Mouse (Mus musculus) G1E (cell line): ENCODE data around the gene Masp1. TPM values are rescaled to one million over a fixed set of nuclear protein-coding genes. Genes with fewer than 3 reads are reported as not detected.

Source experiments
- ATAC-seq: 2 replicates; pipeline ENCODE4 v1.8.0; 2016; ENCODE audit warnings: mild to moderate bottlenecking; ENCODE audit not compliant: insufficient number of reproducible peaks, poor library complexity, low FRiP score, severe bottlenecking; ENCODE audit errors: extremely low read depth
- DNase-seq: peaks from one replicate; pipeline ENCODE4 v3.0.0; 2012; ENCODE audit warnings: low spot score
- H3K27me3 ChIP-seq: 2 replicates; pipeline ENCODE4 v1.6.1; 2012; ENCODE audit warnings: mild to moderate bottlenecking, low read length, inconsistent platforms; ENCODE audit not compliant: insufficient read depth
- H3K36me3 ChIP-seq: replicated peaks from 2 replicates; pipeline ENCODE3; 2012; ENCODE audit warnings: mild to moderate bottlenecking, inconsistent platforms
- H3K4me1 ChIP-seq: 2 replicates; pipeline ENCODE4 v1.6.1; 2012; ENCODE audit warnings: low read depth, low read length, inconsistent platforms, mixed read lengths; ENCODE audit not compliant: insufficient read depth
- H3K4me3 ChIP-seq: 2 replicates; pipeline ENCODE4 v1.5.1; 2012; ENCODE audit warnings: low read depth, mild to moderate bottlenecking, inconsistent platforms, low read length, moderate library complexity, mixed read lengths
- H3K9me3 ChIP-seq: replicated peaks from 2 replicates; pipeline ENCODE4 v1.6.1; 2012; ENCODE audit warnings: inconsistent platforms
- CTCF ChIP-seq: IDR thresholded peaks from 2 replicates; pipeline ENCODE4 v1.5.1; 2012; ENCODE audit warnings: low read depth, low read length, inconsistent platforms, mixed read lengths
- GATA1 ChIP-seq: IDR thresholded peaks from 2 replicates; pipeline ENCODE4 v1.6.1; 2012; ENCODE audit warnings: borderline replicate concordance, low read length, inconsistent platforms, mixed read lengths
- GATA2 ChIP-seq: IDR thresholded peaks from 2 replicates; pipeline ENCODE4 v1.6.1; 2012; ENCODE audit warnings: low read depth, low read length, inconsistent platforms, borderline replicate concordance
- POLR2AphosphoS5 ChIP-seq: IDR thresholded peaks from 2 replicates; pipeline ENCODE4 v1.6.1; 2012; ENCODE audit warnings: low read depth, low read length, inconsistent platforms; ENCODE audit not compliant: insufficient replicate concordance
- TAL1 ChIP-seq: conservative IDR thresholded peaks from 2 replicates; pipeline ENCODE4 v1.6.1; 2012; ENCODE audit warnings: low read depth, low read length, inconsistent platforms, mixed read lengths
- polyA plus RNA-seq: library from polyadenylated mRNA; stranded (reverse); fragments of >175 nt; gene quantifications from 2 replicates; pipeline ENCODE4 v1.2.3, GENCODE M21; 2012
- total RNA-seq, 2 experiments: library from RNA; stranded (forward) in 1 of 2; stranded (reverse) in 1 of 2; fragments of 200-1000 nt in 1 of 2; fragments of >200 nt in 1 of 2; fragmentation: Nextera tagmentation in 1 of 2; gene quantifications; 2 replicates each; pipeline ENCODE4 v1.2.3; 2014 to 2017

Gene Masp1
- total and polyA plus RNA-seq, 3 experiments, result 0.27 TPM; not detected in 2

DNA sequence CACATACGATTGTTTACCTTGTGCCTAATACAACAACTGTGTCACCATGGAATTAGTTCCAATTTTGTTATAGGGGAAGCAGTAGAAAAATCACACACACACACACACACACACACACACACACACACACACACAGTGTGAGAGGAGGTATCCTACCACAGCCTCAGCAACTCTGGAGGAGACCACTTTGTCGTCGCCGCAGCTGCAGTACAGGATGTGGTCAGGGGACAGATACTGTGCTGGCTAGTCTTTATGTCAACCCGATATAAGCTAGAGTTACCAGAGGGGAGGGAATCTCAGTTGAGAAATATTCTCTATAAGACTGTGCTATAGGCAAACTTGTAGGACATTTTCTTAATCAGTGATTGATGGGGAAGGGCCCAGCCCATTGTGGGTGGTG, 63.3 kb downstream of the Masp1 start:
- no peak overlapping the region for H3K4me3 ChIP-seq
- TF ChIP-seq GATA2 (no peak), GATA1 (no peak), CTCF (no peak), TAL1 (no peak), POLR2AphosphoS5 (no peak)
- 0 out of 2 replicates have a peak, but pooled peaks cover 5% of the 10 kb centered on the region for H3K9me3 ChIP-seq
- H3K27me3 ChIP-seq, result no peaks in the 10 kb centered on the region
- no peaks in the 10 kb centered on the region for H3K4me1 ChIP-seq
- H3K36me3 ChIP-seq, result no peaks in the 10 kb centered on the region
- no peak for ATAC-seq
- no peak for DNase-seq

GRCm38 (mm10) chr16:23456534-23456933, 64.1 kb downstream of the Masp1 start:
- Histone ChIP-seq H3K27me3 (no peaks in the 10 kb centered on the region), H3K4me3 (no peak overlapping the region), H3K4me1 (no peaks in the 10 kb centered on the region), H3K9me3 (0 out of 2 replicates have a peak, but pooled peaks cover 5% of the 10 kb centered on the region), H3K36me3 (no peaks in the 10 kb centered on the region)
- TF ChIP-seq CTCF (no peak), TAL1 (no peak), GATA1 (no peak), GATA2 (no peak), POLR2AphosphoS5 (no peak)
- ATAC-seq (no peak), DNase-seq (no peak)

DNA sequence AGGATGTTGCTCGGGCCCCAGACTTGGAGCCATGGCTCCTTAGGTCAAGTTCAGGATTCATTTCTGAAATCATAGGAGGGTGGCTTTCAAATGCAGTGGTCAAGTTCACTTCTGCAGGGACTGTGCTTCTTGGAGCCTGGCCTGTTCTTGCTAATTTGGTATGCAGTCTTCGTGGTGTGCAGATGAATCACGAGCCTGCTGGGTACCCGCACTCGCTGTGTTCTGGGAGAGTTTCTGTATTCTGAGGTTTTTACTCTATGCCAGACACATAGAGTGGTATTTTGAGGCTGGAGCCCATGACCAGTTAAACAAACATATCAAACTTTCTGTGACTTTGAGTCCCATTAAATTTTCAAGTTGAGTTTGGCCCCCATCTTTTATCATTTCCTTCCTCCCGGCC, 66.2 kb downstream of the Masp1 start:
- TF ChIP-seq TAL1, result no peak
- TF ChIP-seq POLR2AphosphoS5, result no peak
- no peak for TF ChIP-seq GATA2
- no peak for TF ChIP-seq GATA1
- TF ChIP-seq CTCF, result no peak

DNA sequence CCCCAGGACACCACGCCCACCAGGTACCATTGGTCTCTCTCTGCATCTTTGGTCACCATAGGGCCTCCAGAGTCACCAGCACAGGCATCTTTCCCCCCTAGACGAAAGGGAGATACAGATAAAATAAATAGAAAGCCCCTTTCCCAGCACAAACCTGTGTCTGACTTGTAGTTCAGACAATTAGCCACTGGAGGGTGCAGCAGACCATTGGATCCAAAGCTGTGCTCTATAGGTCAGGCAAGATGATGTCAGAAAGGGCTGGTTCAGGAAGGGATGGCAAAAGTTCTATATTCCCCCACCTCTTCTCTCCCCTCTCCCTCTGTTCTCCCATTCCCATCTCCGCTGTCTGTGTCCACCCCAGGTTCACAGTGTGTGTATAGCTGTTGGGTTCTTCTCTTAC, 68.1 kb downstream of the Masp1 start:
- no peak for ATAC-seq
- Histone ChIP-seq H3K27me3 (no peaks in the 10 kb centered on the region), H3K4me1 (no peaks in the 10 kb centered on the region), H3K36me3 (no peaks in the 10 kb centered on the region), H3K4me3 (no peak overlapping the region), H3K9me3 (no peaks in the 10 kb centered on the region)
- TF ChIP-seq CTCF, result peak; percentile 9; the same call in 1 of the 2 replicates
- TF ChIP-seq GATA2, result no peak
- no peak for TF ChIP-seq GATA1
- no peak for DNase-seq

More for the DNA sequence above, 66.2 kb downstream of the Masp1 start:
- Histone ChIP-seq H3K9me3 (0 out of 2 replicates have a peak, but pooled peaks cover 5% of the 10 kb centered on the region), H3K4me1 (no peaks in the 10 kb centered on the region), H3K4me3 (no peak overlapping the region), H3K27me3 (no peaks in the 10 kb centered on the region), H3K36me3 (no peaks in the 10 kb centered on the region)
- ATAC-seq (no peak), DNase-seq (no peak)

DNA sequence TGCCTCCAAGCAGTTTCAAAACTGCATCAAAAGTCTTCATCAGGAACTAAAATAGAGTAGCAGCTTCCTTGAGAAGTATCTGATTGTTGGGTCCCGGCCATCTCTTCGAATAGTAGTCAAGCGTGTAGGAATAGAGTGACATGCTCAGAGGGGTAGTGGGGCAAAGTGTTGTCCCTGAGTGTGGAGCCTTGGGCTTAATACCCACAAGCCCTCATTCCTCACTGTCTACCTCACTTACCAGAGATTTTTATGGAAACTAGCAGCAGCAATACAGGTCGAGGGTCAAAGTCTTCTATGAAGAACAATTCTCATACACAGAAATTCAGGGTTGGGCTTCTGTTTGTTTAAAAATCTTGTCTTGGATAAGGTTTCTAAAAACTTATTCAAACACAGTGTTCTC, 69.8 kb downstream of the Masp1 start:
- DNase-seq (no peak), ATAC-seq (no peak)
- no peaks in the 10 kb centered on the region for H3K36me3 ChIP-seq
- H3K4me1 ChIP-seq, result no peaks in the 10 kb centered on the region
- no peaks in the 10 kb centered on the region for H3K9me3 ChIP-seq
- H3K4me3 ChIP-seq, result no peak overlapping the region
- TF ChIP-seq GATA2 (no peak), POLR2AphosphoS5 (no peak), TAL1 (no peak), CTCF (no peak), GATA1 (no peak)
- H3K27me3 ChIP-seq, result no peaks in the 10 kb centered on the region

GRCm38 (mm10) chr16:23449946-23450345, 70.7 kb downstream of the Masp1 start:
- ATAC-seq, result no peak
- DNase-seq, result no peak
- Histone ChIP-seq H3K27me3 (no peaks in the 10 kb centered on the region), H3K9me3 (no peaks in the 10 kb centered on the region), H3K4me1 (no peaks in the 10 kb centered on the region), H3K36me3 (no peaks in the 10 kb centered on the region), H3K4me3 (no peak overlapping the region)
- TF ChIP-seq POLR2AphosphoS5 (no peak), TAL1 (no peak), GATA2 (no peak), GATA1 (no peak), CTCF (no peak)
